Mouse (Mus musculus): ENCODE measurements around the gene Prr11. TPM values are rescaled to one million over a fixed set of nuclear protein-coding genes. Genes with fewer than 3 reads are reported as not detected.
A peak's percentile ranks its signal among the peaks of the same experiment; 100 is the strongest.

Gene Prr11
- under 1 TPM; 0.16 to 0.17 TPM for total RNA-seq (2021)
- long read RNA-seq, experiment 1, partial matches to known transcripts, result 0 of 15 reads
- long read RNA-seq, experiment 1, other reads (novel, unspliced or antisense), result 15 of 15 reads
- long read RNA-seq, experiment 2, partial matches to known transcripts, result 0 of 12 reads
- long read RNA-seq, experiment 2, other reads (novel, unspliced or antisense), result 12 of 12 reads

- no peak for DNase-seq (ENCODE audit: low spot score)
Observed at GRCm38 (mm10) chr11:87108409-87108754, at the start of gene Prr11. Gene Prr11 (minus strand): TSS chr11:87108708.

GRCm38 (mm10) chr11:87158012-87158411, 49.5 kb upstream of the Prr11 start:
- no peak for DNase-seq (ENCODE audit: low spot score)

- peak; percentile 9 for DNase-seq (ENCODE audit: low spot score)
Observed at GRCm38 (mm10) chr11:87136233-87136632, 27.7 kb upstream of the Prr11 start.

- peak; percentile 78 for DNase-seq (ENCODE audit: low spot score)
Observed at GRCm38 (mm10) chr11:87126824-87127816, 18.6 kb upstream of the Prr11 start, which contains the start of gene Trim37. Gene Trim37 (plus strand): TSS chr11:87127077.

- no peak for DNase-seq (ENCODE audit: low spot score)
Observed at GRCm38 (mm10) chr11:87126281-87126823, 17.8 kb upstream of the Prr11 start.

- no peak for DNase-seq (ENCODE audit: low spot score)
Observed at GRCm38 (mm10) chr11:87125562-87125961, 17.1 kb upstream of the Prr11 start.

GRCm38 (mm10) chr11:87121864-87122263, 13.4 kb upstream of the Prr11 start:
- no peak for DNase-seq (ENCODE audit: low spot score)

GRCm38 (mm10) chr11:87110172-87110909, 1.8 kb upstream of the Prr11 start:
- DNase-seq (ENCODE audit: low spot score), result no peak

GRCm38 (mm10) chr11:87109519-87110171, 1.1 kb upstream of the Prr11 start:
- DNase-seq (ENCODE audit: low spot score), result peak; percentile 3

GRCm38 (mm10) chr11:87108755-87109518, 429 bp upstream of the Prr11 start, which contains the start of gene Ska2:
Gene Ska2 (plus strand): TSS chr11:87109234.
- DNase-seq (ENCODE audit: low spot score), result peak; percentile 97

- no peak for DNase-seq (ENCODE audit: low spot score)
Observed at GRCm38 (mm10) chr11:87087142-87087541, 21.4 kb downstream of the Prr11 start.

GRCm38 (mm10) chr11:87086290-87086984, 22.1 kb downstream of the Prr11 start, which contains the start of gene Smg8:
Gene Smg8 (minus strand): TSS chr11:87086774.
- peak; percentile 88 for DNase-seq (ENCODE audit: low spot score)

- no peak for DNase-seq (ENCODE audit: low spot score)
Observed at GRCm38 (mm10) chr11:87085461-87085860, 23.0 kb downstream of the Prr11 start.

GRCm38 (mm10) chr11:87083712-87084111, 24.8 kb downstream of the Prr11 start:
- no peak for DNase-seq (ENCODE audit: low spot score)

GRCm38 (mm10) chr11:87073866-87074440, 34.6 kb downstream of the Prr11 start, which contains the start of gene Gdpd1:
Gene Gdpd1 (minus strand): TSS chr11:87074062.
- peak; percentile 72 for DNase-seq (ENCODE audit: low spot score)

GRCm38 (mm10) chr11:87073343-87073865, 35.1 kb downstream of the Prr11 start:
- peak; percentile 52 for DNase-seq (ENCODE audit: low spot score)

- no peak for DNase-seq (ENCODE audit: low spot score)
Observed at GRCm38 (mm10) chr11:87062087-87062486, 46.4 kb downstream of the Prr11 start.

GRCm38 (mm10) chr11:87060410-87060809, 48.1 kb downstream of the Prr11 start:
- no peak for DNase-seq (ENCODE audit: low spot score)

- DNase-seq (ENCODE audit: low spot score), result no peak
Observed at GRCm38 (mm10) chr11:87056286-87056685, 52.2 kb downstream of the Prr11 start.

All from gastrocnemius, adult 18-20 months (tissue).